In genomic region chr6:48396008-48396595, GRCm38 (mm10) we compare ENCODE assay signal across 8 mouse cellular contexts. TPM values are rescaled to one million over a fixed set of nuclear protein-coding genes. Genes with fewer than 3 reads are reported as not detected.
DNase-seq lines count a peak whose midpoint lies in the region; ATAC-seq and TF ChIP-seq lines count a peak whose summit lies in the region.

No protein-coding gene starts in this region.

- H3K36me3 ChIP-seq in hindbrain, embryonic 15.5 days: no peaks in the 10 kb centered on the region
- no peaks in the 10 kb centered on the region for H3K36me3 ChIP-seq in midbrain, embryonic 16.5 days (ENCODE audit: control insufficient read depth, insufficient read depth, low read length)

- 17% methylated on average over 15 of the region's 15 CpGs for WGBS in cerebellum, adult 2 months
- WGBS in hindbrain, embryonic 15.5 days: 32% methylated on average over 15 of the region's 15 CpGs
- 29% methylated on average over 15 of the region's 15 CpGs for WGBS in midbrain, embryonic 16.5 days

- peaks cover 20% of the 10 kb centered on the region for H3K4me1 ChIP-seq in cerebellum, adult 2 months (ENCODE audit: control insufficient read depth, insufficient read depth, low read length)
- peaks cover 35% of the 10 kb centered on the region for H3K4me1 ChIP-seq in hindbrain, embryonic 15.5 days (replicated peaks)
- peaks cover 22% of the 10 kb centered on the region for H3K4me1 ChIP-seq in midbrain, embryonic 16.5 days (ENCODE audit: control insufficient read depth, insufficient read depth, low read length)

- H3K27ac ChIP-seq in cerebellum, adult 2 months (ENCODE audit: insufficient read depth, low read length): peak overlapping the region; percentile 68
- H3K27ac ChIP-seq in hindbrain, embryonic 15.5 days (replicated peaks): peak overlapping the region; percentile 89
- H3K27ac ChIP-seq in midbrain, embryonic 16.5 days (ENCODE audit: low read length): peak overlapping the region; percentile 91

- H3K9me3 ChIP-seq in hindbrain, embryonic 15.5 days: no peaks in the 10 kb centered on the region
- H3K9me3 ChIP-seq in midbrain, embryonic 16.5 days (replicated peaks; ENCODE audit: control insufficient read depth, low read length, poor library complexity, severe bottlenecking): no peaks in the 10 kb centered on the region

- peak overlapping the region; percentile 89 for H3K9ac ChIP-seq in hindbrain, embryonic 15.5 days
- peak overlapping the region; percentile 94 for H3K9ac ChIP-seq in midbrain, embryonic 16.5 days (ENCODE audit: low read depth, low read length)

- no peaks in the 10 kb centered on the region for H3K27me3 ChIP-seq in cerebellum, adult 2 months (ENCODE audit: control insufficient read depth, insufficient read depth, low read length)
- no peaks in the 10 kb centered on the region for H3K27me3 ChIP-seq in hindbrain, embryonic 15.5 days
- no peaks in the 10 kb centered on the region for H3K27me3 ChIP-seq in midbrain, embryonic 16.5 days (ENCODE audit: control insufficient read depth, insufficient read depth, low read depth, low read length)

- H3K4me2 ChIP-seq in hindbrain, embryonic 15.5 days: peak overlapping the region; percentile 67
- peak overlapping the region; percentile 93 for H3K4me2 ChIP-seq in midbrain, embryonic 16.5 days (ENCODE audit: low read length)

- TF ChIP-seq POLR2A in cerebellum, adult 2 months (IDR thresholded peaks at IDR 0.05; ENCODE audit: borderline replicate concordance, insufficient read depth, low read length): no peak

- ATAC-seq in hindbrain, embryonic 15.5 days (ENCODE audit: low FRiP score, low read depth): no peak
- ATAC-seq in midbrain, embryonic 16.5 days: no peak

- peak overlapping the region; percentile 69 for H3K4me3 ChIP-seq in cerebellum, adult 2 months (replicated peaks; ENCODE audit: insufficient read depth, low read depth, low read length)
- peak overlapping the region; percentile 83 for H3K4me3 ChIP-seq in hindbrain, embryonic 15.5 days
- H3K4me3 ChIP-seq in midbrain, embryonic 16.5 days (ENCODE audit: low read depth, low read length): peak overlapping the region; percentile 84

- no peak for TF ChIP-seq CTCF in cerebellum, adult 2 months (IDR thresholded peaks at IDR 0.05; ENCODE audit: borderline replicate concordance, insufficient read depth, low read depth, low read length)

- DNase-seq in cerebellum, adult 2 months: peak; percentile 53 to 58
- DNase-seq in cerebellum, adult 8-10 months: no peak
- DNase-seq in retina, embryonic 14.5 days (ENCODE audit: low spot score): peak; percentile 2
- no peak for DNase-seq in retina, postnatal 1 day
- DNase-seq in left cerebral cortex, adult 18-20 months (ENCODE audit: low spot score in 2 of 2): no peak
- no peak for DNase-seq in spleen, postnatal 4 days (ENCODE audit: low spot score in 2 of 2)

RNA-seq across cellular contexts. Expression of gene Krba1, which starts 0.7 kb away (rescaled TPM):
- polyA plus RNA-seq in cerebellum, adult 2 months (2012; rRNA removed): 50.6 and 55.3 TPM in 2 replicates
- 26.1 and 27.8 TPM in 2 replicates for polyA plus RNA-seq in hindbrain, embryonic 15.5 days (2015; fragmentation: Nextera tagmentation; extraction: Ambion mirVana)
- polyA plus RNA-seq in midbrain, embryonic 16.5 days (2015; fragmentation: Nextera tagmentation; extraction: Ambion mirVana): 28.1 and 30.3 TPM in 2 replicates
- total RNA-seq in left cerebral cortex, adult 18-20 months (2021): 10 to 100 TPM; 45.9 to 47.5 TPM

RNA-seq across cellular contexts. Expression of gene Zfp467, which starts 49.5 kb away (rescaled TPM):
- 80.4 and 93.2 TPM in 2 replicates for polyA plus RNA-seq in cerebellum, adult 2 months (2012; rRNA removed)
- polyA plus RNA-seq in hindbrain, embryonic 15.5 days (2015; fragmentation: Nextera tagmentation; extraction: Ambion mirVana): 27.8 and 30.7 TPM in 2 replicates
- 30.3 and 32.8 TPM in 2 replicates for polyA plus RNA-seq in midbrain, embryonic 16.5 days (2015; fragmentation: Nextera tagmentation; extraction: Ambion mirVana)
- 10 to 100 TPM; 30.9 to 31.6 TPM for total RNA-seq in left cerebral cortex, adult 18-20 months (2021)

RNA-seq across cellular contexts. Expression of gene Sspo, which starts 51.9 kb away (rescaled TPM):
- 3.7 and 5.0 TPM in 2 replicates for polyA plus RNA-seq in cerebellum, adult 2 months (2012; rRNA removed)
- 0.22 and 0.78 TPM in 2 replicates for polyA plus RNA-seq in hindbrain, embryonic 15.5 days (2015; fragmentation: Nextera tagmentation; extraction: Ambion mirVana)
- 0.51 and 0.62 TPM in 2 replicates for polyA plus RNA-seq in midbrain, embryonic 16.5 days (2015; fragmentation: Nextera tagmentation; extraction: Ambion mirVana)
- total RNA-seq in left cerebral cortex, adult 18-20 months (2021): 1 to 10 TPM in 1 of 2 experiments, under 1 TPM in 1; 0.16 to 1.1 TPM

Comparison
In these comparisons a context has a peak if more than half of its experiments do, and no peak if none do; other contexts are left out.
1. DNase-seq: peak in cerebellum, adult 2 months (2 of 2) and retina, embryonic 14.5 days (single experiment); none in cerebellum, adult 8-10 months (single experiment), retina, postnatal 1 day (single experiment), left cerebral cortex, adult 18-20 months (0 of 2) and spleen, postnatal 4 days (0 of 2).
2. Peak in every context shown above with its lines, with median percentiles within 50 percentile points of each other: H3K27ac ChIP-seq and H3K4me3 ChIP-seq.